Mouse (Mus musculus): ENCODE measurements around the gene Mut.

Mut gene

DNA sequence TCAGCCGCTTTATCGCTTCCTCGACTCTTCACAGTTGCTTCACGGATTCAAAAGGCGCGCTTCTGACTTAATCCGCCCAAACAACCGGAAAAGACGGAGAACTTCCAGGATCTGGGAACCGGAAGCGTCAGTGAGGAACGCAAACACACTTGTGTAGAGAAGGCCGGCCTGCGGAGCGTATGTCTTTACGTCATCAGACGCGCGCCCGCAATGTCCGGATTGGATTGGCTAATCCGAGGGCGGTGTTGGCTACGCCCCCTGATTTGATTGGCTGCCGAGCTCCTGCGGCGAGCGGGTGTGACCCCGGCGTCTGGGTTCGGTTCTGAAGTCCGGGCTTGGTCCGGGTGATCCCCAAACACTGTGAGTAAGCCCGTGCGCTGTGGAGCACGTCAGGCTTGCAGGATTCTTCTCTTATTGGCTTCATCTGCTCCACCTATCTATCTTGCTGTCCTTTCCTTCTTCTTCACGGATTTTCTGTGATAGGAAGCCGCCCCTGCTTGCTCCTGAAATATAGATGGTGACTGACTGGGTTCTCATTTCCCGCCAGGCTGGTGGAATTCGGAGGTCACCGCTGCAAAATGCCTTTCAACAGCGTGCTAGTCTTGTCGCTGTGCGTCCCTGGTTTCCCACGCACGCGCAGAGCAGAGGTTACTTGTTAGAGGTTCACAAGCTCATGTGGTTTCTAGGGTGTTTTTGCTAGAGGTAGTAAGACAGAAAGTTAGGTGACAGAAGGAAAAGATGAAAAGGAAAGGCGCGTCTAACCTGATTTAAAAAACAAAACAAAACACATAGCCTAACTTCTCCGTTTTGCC, at the start of gene Mut, which contains the start of gene Cenpq:
Mut (plus strand) TSS at position 266 of the 812 bp plus-strand sequence.
Cenpq (minus strand) TSS at position 628 of the 812 bp plus-strand sequence.
- DNase-seq (ENCODE audit: low read depth in 2 of 2, low spot score in 2 of 2), result peak; percentile 89 to 92

DNA sequence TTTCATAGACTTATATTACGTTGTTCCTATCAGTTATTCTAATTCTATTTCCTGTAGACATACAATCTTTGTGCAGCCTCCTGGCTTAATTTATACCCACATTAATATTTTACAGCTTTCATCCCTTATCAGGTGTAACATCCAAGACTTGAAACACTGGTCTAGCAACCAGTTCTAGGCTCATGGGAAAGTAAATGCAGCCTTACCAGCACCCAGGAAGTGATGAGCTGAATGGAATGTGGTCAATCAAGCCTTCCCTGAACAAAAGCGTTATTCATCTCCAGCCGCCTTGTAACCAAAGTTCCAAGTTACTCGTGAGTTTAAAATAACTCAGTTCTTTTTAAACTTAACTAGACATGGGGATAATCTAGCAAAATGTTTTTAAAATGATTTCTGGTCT, 49.3 kb upstream of the Mut start:
- DNase-seq (ENCODE audit: low read depth in 2 of 2, low spot score in 2 of 2), result no peak

DNA sequence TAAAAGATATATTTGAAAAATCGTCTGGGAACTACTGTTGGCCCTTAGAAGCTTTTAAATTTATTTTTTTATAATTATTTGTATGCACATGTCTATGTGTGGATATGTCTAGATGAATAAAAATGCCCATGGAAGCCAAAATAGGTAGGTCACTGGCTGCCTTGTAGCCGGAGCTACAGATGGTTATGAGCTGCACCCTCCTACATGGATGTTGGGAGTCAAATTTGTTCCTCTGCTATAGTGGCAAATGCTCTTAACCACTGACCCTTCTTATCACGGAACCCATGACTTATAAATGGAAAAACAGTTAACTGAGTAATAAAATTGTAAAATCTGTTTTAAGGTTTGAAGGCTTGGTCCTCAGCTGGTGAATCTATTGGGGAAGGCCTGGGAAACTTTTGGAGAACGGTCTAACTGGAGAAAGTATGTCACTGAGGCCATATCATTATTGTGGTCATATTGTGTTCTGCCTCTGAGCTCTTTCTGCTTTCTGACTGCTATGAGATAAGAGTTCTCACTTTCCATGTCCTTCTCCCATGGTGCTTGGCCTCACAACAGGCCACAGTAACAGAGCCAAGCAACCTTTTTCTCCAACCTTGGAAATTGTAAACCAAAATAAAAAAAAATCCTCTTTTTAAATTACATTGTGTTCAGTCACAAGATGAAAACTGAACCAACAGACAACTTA, 46.5 kb upstream of the Mut start:
- DNase-seq (ENCODE audit: low read depth in 2 of 2, low spot score in 2 of 2), result no peak

DNA sequence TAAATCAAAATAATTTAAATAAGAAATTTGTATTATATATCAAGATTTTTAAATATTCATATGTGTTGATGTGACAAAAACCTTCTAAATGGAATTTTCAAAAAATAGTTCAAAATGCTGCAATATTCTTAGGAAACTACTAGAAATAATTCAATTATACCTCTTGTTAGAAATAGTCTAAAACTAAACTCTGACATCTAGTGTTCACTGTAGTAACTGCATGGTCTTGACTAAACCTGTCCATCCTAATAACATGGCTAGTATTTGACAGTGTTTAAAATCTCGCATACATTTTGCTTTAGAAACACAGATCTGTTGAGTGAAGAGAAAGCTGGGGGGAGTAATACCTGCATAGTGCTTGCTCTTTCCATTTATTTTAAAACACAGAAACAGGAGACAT, 37.6 kb upstream of the Mut start:
- DNase-seq (ENCODE audit: low read depth in 2 of 2, low spot score in 2 of 2), result no peak

DNA sequence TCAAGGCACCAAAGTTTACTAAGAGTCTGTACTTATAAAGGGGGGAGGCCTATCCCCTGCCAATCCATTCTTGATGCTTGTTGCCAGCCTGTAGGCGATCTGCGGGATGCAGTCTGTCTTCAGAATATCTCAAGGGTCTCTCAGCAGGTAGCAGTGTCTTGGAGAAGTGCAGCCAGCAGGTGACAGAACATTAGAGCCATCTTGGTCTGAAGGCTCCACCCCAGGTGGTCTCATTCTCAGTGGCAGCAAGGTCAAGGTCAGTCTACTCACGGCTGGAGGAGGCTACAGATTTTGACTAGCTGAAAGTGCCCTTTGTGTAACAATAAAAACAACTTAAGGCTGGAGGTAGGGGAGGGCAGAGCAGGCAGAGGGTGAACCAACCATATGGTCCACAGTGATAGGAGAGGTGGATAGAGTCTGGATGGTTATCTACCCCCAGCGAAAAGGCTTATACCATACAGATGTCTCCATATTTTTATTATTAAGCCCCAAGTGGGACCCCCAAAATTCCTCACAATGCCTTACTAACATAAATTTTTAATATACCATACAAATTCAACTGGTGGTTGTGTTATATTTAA, 34.6 kb upstream of the Mut start:
- no peak for DNase-seq (ENCODE audit: low read depth in 2 of 2, low spot score in 2 of 2)

DNA sequence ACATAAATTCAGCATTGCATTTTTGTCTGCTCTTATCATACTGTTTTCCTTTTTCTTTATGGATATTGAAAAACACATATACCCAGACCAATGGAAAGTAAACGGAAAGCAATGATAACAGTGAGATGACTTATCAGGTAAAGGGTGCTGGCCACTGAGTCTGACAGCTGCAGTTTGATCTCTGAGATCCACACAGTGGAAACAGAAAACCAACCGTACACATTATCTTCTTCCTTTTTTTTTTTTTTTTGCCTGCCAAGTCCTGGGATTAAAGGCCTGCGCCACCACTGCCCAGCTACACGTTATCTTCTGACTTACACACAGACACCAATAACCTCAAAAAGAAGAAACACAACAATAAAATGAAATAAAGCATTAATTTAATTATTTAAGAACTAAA, 31.1 kb upstream of the Mut start:
- no peak for DNase-seq (ENCODE audit: low read depth in 2 of 2, low spot score in 2 of 2)

DNA sequence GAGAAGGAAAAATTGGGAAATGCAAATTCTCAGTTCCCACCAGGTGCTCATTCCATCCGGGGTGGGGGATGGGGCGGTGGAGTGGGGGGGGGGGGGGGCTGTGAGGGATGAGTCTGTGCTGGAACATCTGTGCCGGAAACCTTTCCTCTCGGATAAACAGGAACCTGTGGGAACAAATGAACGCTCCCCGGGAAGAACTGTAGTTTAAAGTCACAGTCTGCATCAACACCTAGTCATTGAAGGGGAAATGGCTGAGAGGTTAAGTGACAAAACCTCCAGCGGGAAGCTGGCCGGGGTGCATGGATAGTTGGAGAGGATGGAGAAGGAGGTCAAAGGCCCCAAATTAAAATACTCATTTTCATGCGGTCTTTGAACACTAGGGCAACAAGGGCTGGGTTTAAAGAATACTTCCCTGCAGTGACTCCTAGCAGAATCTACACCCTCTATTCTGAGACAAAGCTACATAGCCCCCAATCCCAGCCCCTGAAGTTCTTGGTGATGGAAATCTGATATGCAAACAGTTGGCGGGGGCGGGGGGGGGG, 30.4 kb upstream of the Mut start:
- no peak for DNase-seq (ENCODE audit: low read depth in 2 of 2, low spot score in 2 of 2)

DNA sequence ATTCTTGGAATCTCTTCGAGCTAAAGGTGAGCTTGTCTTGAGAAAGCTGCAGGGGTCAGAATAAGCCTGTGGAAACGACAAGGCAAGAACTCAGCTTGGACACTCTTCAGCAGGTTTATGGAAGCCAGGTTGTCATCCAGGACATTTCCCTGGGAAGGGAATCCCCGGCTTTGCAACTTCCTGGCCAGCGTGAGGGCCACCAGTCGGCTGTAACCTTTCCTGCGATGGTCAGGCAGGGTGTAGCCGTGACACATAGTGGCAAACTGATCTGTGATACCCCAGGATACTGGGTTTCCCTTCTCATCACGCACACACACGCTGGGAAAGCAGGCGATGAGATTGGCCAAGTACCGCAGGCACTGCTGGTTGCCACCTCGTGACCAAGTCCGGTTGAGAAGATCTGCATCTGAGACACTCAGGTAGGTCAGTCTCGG, 29.7 kb upstream of the Mut start:
- no peak for DNase-seq (ENCODE audit: low read depth in 2 of 2, low spot score in 2 of 2)

DNA sequence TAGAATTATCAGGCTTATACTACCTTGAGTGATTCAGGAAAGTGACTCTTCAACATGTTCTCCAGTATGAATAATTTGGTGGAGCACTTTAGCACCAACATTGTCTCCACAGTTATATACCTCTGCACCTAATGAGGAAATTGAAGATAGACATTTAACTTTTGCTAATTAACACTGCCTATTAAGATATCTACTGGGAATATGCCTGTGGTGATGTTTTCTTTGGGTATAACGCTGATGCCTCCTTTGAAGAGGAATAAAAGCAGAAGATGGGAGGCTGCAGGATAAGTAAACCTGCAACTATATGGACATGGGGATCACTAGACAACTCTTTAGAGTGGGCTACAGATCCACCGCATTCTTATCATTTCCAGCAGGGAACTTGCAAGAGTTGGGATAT, 20.2 kb upstream of the Mut start, which contains the start of gene Glyatl3:
Glyatl3 (minus strand) TSS at position 101 of the 400 bp plus-strand sequence.
- no peak for DNase-seq (ENCODE audit: low read depth in 2 of 2, low spot score in 2 of 2)

DNA sequence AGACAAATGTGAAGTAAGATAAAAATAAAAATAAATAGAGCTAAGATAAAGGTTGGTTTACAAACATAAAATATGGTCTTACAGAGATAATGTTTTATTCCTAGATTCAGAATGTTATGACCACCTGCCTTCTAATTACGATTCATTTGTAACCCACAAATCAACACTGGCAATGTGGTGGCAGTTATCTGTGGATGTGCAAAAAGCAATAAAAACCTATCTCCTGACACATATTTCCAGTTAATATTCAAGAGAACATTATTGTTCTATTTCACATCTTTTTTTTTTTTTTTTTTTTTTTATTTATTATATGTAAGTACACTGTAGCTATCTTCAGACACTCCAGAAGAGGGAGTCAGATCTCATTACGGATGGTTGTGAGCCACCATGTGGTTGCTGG, 19.0 kb upstream of the Mut start:
- no peak for DNase-seq (ENCODE audit: low read depth in 2 of 2, low spot score in 2 of 2)

DNA sequence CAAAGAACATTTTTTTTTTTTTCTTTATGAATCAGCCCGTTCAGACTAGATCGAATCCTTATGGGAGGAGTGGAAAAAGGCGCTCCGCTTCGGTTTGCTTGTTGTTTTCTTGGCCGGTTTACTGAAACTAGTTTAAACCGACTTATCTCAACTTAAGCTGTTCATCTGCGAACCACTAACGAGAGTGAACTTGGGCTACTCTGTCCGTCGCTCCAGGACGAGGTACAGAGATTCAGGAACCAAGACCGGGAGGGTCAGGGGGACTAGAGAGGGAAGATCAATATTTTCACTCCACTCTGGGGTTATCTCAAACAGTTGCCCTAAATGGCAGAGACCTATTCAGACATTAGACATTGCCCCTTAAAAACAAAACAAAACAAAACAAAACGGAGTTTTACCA, 500 bp upstream of the Mut start:
- no peak for DNase-seq (ENCODE audit: low read depth in 2 of 2, low spot score in 2 of 2)

DNA sequence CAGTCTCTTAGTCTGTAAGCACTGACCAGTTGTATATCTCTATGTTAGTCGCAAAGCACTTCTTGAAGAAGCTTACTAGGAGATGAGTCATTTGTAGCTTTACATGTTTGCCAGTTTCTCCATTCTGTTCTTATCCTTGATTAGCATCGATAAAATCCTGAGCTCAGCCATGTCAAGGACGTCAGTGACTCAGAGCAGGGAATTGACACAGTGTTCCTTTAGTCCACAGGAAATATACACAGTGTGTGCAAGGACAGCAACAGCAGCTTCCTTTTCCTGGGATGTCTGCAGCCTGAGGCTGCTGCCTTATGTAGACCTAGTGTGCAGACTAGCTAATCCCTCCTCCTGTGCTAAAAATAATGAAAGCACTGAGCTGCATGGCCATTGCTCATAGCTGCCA, 14.0 kb downstream of the Mut start:
- DNase-seq (ENCODE audit: low read depth in 2 of 2, low spot score in 2 of 2), result no peak

DNA sequence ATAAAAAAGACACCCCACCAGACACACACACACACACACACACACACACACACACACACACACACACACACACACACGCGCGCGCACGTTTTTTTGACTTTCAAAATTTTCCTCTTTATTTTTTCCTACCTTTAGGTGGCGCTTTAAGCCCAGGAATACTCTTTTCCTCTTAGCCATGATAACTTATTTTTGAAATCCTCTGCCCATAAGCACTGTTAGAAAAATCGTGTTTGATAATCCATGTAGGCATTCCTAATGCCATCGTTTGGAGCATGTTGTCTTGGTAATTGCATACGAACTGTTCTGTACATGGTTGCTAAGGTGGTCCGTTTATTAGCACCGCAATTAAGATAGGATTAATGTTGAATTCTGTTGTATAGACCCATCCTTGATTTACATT, 43.4 kb downstream of the Mut start:
- DNase-seq (ENCODE audit: low read depth in 2 of 2, low spot score in 2 of 2), result no peak

DNA sequence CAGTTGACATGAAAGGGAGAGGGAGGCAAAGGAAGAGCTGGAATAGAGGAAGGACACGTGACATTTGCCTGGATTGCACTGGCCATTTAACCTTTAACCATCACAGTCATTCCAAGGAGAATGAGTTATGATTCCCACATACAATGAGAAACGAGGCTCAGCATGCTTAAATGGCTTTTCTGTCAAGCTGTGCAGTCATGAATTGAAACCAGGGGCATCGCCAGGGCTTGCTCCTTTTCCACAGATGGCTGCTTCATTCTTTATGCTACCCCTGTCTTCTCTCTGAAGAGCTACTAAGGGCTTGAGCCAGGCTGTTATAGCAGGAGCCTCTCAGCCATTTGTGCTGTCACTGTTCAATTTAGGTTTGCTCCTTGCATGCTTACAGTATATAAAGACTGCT, 57.6 kb downstream of the Mut start:
- no peak for DNase-seq (ENCODE audit: low read depth in 2 of 2, low spot score in 2 of 2)
